8 mouse cellular contexts compared by ENCODE assay signal in the genomic region with DNA sequence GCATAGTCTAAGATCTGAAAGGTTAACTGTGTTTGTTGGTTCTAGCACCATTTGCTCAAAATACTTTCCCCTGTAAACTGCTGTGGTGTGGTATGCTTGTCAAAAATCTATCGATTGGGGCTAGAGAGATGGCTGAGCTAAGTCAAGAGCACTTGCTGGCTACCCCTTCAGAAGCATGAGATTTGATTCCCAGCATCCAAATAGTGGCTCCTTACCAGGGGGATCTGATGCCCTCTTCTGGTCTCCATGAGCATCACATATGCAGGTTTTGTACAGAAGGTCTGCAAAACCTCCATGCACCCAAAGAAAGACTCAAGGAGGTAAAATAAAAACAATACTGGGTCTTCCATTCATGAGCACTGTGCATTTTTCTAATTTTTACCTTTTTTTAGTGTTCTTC. TPM values are rescaled to one million over a fixed set of nuclear protein-coding genes. Genes with fewer than 3 reads are reported as not detected.
DNase-seq lines count a peak whose midpoint lies in the region; ATAC-seq and TF ChIP-seq lines count a peak whose summit lies in the region.

No protein-coding gene starts in this region.

- no peaks in the 10 kb centered on the region for H3K36me3 ChIP-seq in midbrain, embryonic 11.5 days (ENCODE audit: control insufficient read depth, insufficient read depth, low read length)
- no peaks in the 10 kb centered on the region for H3K36me3 ChIP-seq in midbrain, embryonic 16.5 days (ENCODE audit: control insufficient read depth, insufficient read depth, low read length)
- peaks cover 2% of the 10 kb centered on the region; the same call in 1 of the 2 replicates for H3K36me3 ChIP-seq in heart, embryonic 13.5 days
- H3K36me3 ChIP-seq in lung, embryonic 14.5 days (ENCODE audit: insufficient read depth) = no peaks in the 10 kb centered on the region

- H3K27ac ChIP-seq in midbrain, embryonic 11.5 days (ENCODE audit: low read depth, low read length) = no peak overlapping the region
- no peak overlapping the region for H3K27ac ChIP-seq in midbrain, embryonic 16.5 days (ENCODE audit: low read length)
- H3K27ac ChIP-seq in heart, embryonic 13.5 days (replicated peaks) = peak overlapping the region; percentile 77; the same call in 1 of the 2 replicates
- H3K27ac ChIP-seq in lung, embryonic 14.5 days (ENCODE audit: low read depth) = no peak overlapping the region

- H3K9ac ChIP-seq in midbrain, embryonic 11.5 days (ENCODE audit: low read length) = no peak overlapping the region
- no peak overlapping the region for H3K9ac ChIP-seq in midbrain, embryonic 16.5 days (ENCODE audit: low read depth, low read length)
- H3K9ac ChIP-seq in heart, embryonic 13.5 days = no peak overlapping the region
- H3K9ac ChIP-seq in lung, embryonic 14.5 days = no peak overlapping the region

- ATAC-seq in midbrain, embryonic 11.5 days (ENCODE audit: low FRiP score) = no peak
- ATAC-seq in midbrain, embryonic 16.5 days = no peak
- ATAC-seq in heart, embryonic 13.5 days (ENCODE audit: extremely low read depth, insufficient number of reproducible peaks, low FRiP score, low TSS enrichment) = no peak
- ATAC-seq in lung, embryonic 14.5 days (ENCODE audit: insufficient read depth) = no peak

- peak; percentile 36 for DNase-seq in adrenal gland, adult 8-10 months
- DNase-seq in adrenal gland, postnatal 25 days = no peak
- peak; percentile 87 for DNase-seq in midbrain, embryonic 11.5 days (ENCODE audit: low spot score, missing footprints)
- peak; percentile 51 for DNase-seq in cerebellum, adult 11-12 months
- peak; percentile 82 for DNase-seq in lung, embryonic 14.5 days
- no peak for DNase-seq in natural killer cell, adult 2 months (ENCODE audit: low spot score in 2 of 2)

- H3K4me3 ChIP-seq in midbrain, embryonic 11.5 days (ENCODE audit: low read depth, low read length) = no peak overlapping the region
- H3K4me3 ChIP-seq in midbrain, embryonic 16.5 days (ENCODE audit: low read depth, low read length) = no peak overlapping the region
- no peak overlapping the region for H3K4me3 ChIP-seq in heart, embryonic 13.5 days
- no peak overlapping the region for H3K4me3 ChIP-seq in lung, embryonic 14.5 days (ENCODE audit: low read depth, low read length)

- H3K9me3 ChIP-seq in midbrain, embryonic 11.5 days (ENCODE audit: control insufficient read depth, low read length) = no peaks in the 10 kb centered on the region
- no peaks in the 10 kb centered on the region for H3K9me3 ChIP-seq in midbrain, embryonic 16.5 days (replicated peaks; ENCODE audit: control insufficient read depth, low read length, poor library complexity, severe bottlenecking)
- no peaks in the 10 kb centered on the region for H3K9me3 ChIP-seq in heart, embryonic 13.5 days
- H3K9me3 ChIP-seq in lung, embryonic 14.5 days (ENCODE audit: low read depth, low read length) = no peaks in the 10 kb centered on the region

- no peaks in the 10 kb centered on the region for H3K4me1 ChIP-seq in midbrain, embryonic 11.5 days (ENCODE audit: control insufficient read depth, insufficient read depth, low read length)
- H3K4me1 ChIP-seq in midbrain, embryonic 16.5 days (ENCODE audit: control insufficient read depth, insufficient read depth, low read length) = peaks cover 10% of the 10 kb centered on the region
- peaks cover 18% of the 10 kb centered on the region for H3K4me1 ChIP-seq in heart, embryonic 13.5 days
- H3K4me1 ChIP-seq in lung, embryonic 14.5 days (ENCODE audit: insufficient read depth) = peaks cover 2% of the 10 kb centered on the region; the same call in 1 of the 2 replicates

- 8% methylated on average over 1 of the region's 1 CpGs for WGBS in midbrain, embryonic 11.5 days
- WGBS in midbrain, embryonic 16.5 days = 19% methylated on average over 1 of the region's 1 CpGs
- WGBS in heart, embryonic 13.5 days = 15% methylated on average over 1 of the region's 1 CpGs
- WGBS in lung, embryonic 14.5 days = 29% methylated on average over 1 of the region's 1 CpGs

- H3K4me2 ChIP-seq in midbrain, embryonic 11.5 days = no peak overlapping the region
- no peak overlapping the region for H3K4me2 ChIP-seq in midbrain, embryonic 16.5 days (ENCODE audit: low read length)
- H3K4me2 ChIP-seq in heart, embryonic 13.5 days = peak overlapping the region; percentile 86; the same call in 1 of the 2 replicates
- H3K4me2 ChIP-seq in lung, embryonic 14.5 days = no peak overlapping the region

- TF ChIP-seq CTCF in lung, embryonic 14.5 days (IDR thresholded peaks at IDR 0.05; ENCODE audit: low read depth) = peak; percentile 69

- H3K27me3 ChIP-seq in midbrain, embryonic 11.5 days (ENCODE audit: control insufficient read depth, insufficient read depth, low read length) = no peaks in the 10 kb centered on the region
- no peaks in the 10 kb centered on the region for H3K27me3 ChIP-seq in midbrain, embryonic 16.5 days (ENCODE audit: control insufficient read depth, insufficient read depth, low read depth, low read length)
- no peaks in the 10 kb centered on the region for H3K27me3 ChIP-seq in heart, embryonic 13.5 days (replicated peaks)
- no peaks in the 10 kb centered on the region for H3K27me3 ChIP-seq in lung, embryonic 14.5 days (ENCODE audit: insufficient read depth, low read length)

RNA-seq across cellular contexts. Expression of gene Vps26a, which starts 1.7 kb away (rescaled TPM):
- 10 to 100 TPM; 45.2 to 60.6 (median 55.4) TPM for total RNA-seq in adrenal gland, adult 8-10 months (2022)
- 55.0 and 55.2 TPM in 2 replicates for total RNA-seq in adrenal gland, postnatal 25 days (2021)
- 107 and 117 TPM in 2 replicates for polyA plus RNA-seq in midbrain, embryonic 11.5 days (2014; fragmentation: Nextera tagmentation; extraction: Ambion mirVana)
- 55.9 and 59.0 TPM in 2 replicates for polyA plus RNA-seq in midbrain, embryonic 16.5 days (2015; fragmentation: Nextera tagmentation; extraction: Ambion mirVana)
- polyA plus RNA-seq in heart, embryonic 13.5 days (2015; fragmentation: Nextera tagmentation; extraction: Ambion mirVana) = 67.5 and 70.3 TPM in 2 replicates
- polyA plus RNA-seq in lung, embryonic 14.5 days (2014; fragmentation: Nextera tagmentation; extraction: Ambion mirVana) = 71.2 and 75.7 TPM in 2 replicates

RNA-seq across cellular contexts. Expression of gene Supv3l1, which starts 38.7 kb away (rescaled TPM):
- 10 to 100 TPM; 30.6 to 36.8 (median 34.8) TPM for total RNA-seq in adrenal gland, adult 8-10 months (2022)
- 37.7 and 37.9 TPM in 2 replicates for total RNA-seq in adrenal gland, postnatal 25 days (2021)
- 29.1 and 31.6 TPM in 2 replicates for polyA plus RNA-seq in midbrain, embryonic 11.5 days (2014; fragmentation: Nextera tagmentation; extraction: Ambion mirVana)
- polyA plus RNA-seq in midbrain, embryonic 16.5 days (2015; fragmentation: Nextera tagmentation; extraction: Ambion mirVana) = 18.6 and 19.4 TPM in 2 replicates
- 26.6 and 27.0 TPM in 2 replicates for polyA plus RNA-seq in heart, embryonic 13.5 days (2015; fragmentation: Nextera tagmentation; extraction: Ambion mirVana)
- 27.3 and 27.6 TPM in 2 replicates for polyA plus RNA-seq in lung, embryonic 14.5 days (2014; fragmentation: Nextera tagmentation; extraction: Ambion mirVana)

RNA-seq across cellular contexts. Expression of gene 4930507D05Rik, which starts 39.0 kb away (rescaled TPM):
- total RNA-seq in adrenal gland, adult 8-10 months (2022) = under 1 TPM; 0.31 to 0.56 (median 0.36) TPM
- 0.46 TPM in 1 of 2 replicates, not detected in the other for total RNA-seq in adrenal gland, postnatal 25 days (2021)
- polyA plus RNA-seq in midbrain, embryonic 11.5 days (2014; fragmentation: Nextera tagmentation; extraction: Ambion mirVana) = 1.2 and 1.7 TPM in 2 replicates
- 1.2 and 1.4 TPM in 2 replicates for polyA plus RNA-seq in midbrain, embryonic 16.5 days (2015; fragmentation: Nextera tagmentation; extraction: Ambion mirVana)
- 0.56 and 0.61 TPM in 2 replicates for polyA plus RNA-seq in heart, embryonic 13.5 days (2015; fragmentation: Nextera tagmentation; extraction: Ambion mirVana)
- polyA plus RNA-seq in lung, embryonic 14.5 days (2014; fragmentation: Nextera tagmentation; extraction: Ambion mirVana) = 0.50 and 0.60 TPM in 2 replicates

RNA-seq across cellular contexts. Expression of gene Srgn, which starts 39.0 kb away (rescaled TPM):
- total RNA-seq in adrenal gland, adult 8-10 months (2022) = 10 to 100 TPM; 49.9 to 64.0 (median 50.9) TPM
- total RNA-seq in adrenal gland, postnatal 25 days (2021) = 30.1 and 36.4 TPM in 2 replicates
- polyA plus RNA-seq in midbrain, embryonic 11.5 days (2014; fragmentation: Nextera tagmentation; extraction: Ambion mirVana) = 6.6 and 6.8 TPM in 2 replicates
- polyA plus RNA-seq in midbrain, embryonic 16.5 days (2015; fragmentation: Nextera tagmentation; extraction: Ambion mirVana) = 9.4 and 9.6 TPM in 2 replicates
- polyA plus RNA-seq in heart, embryonic 13.5 days (2015; fragmentation: Nextera tagmentation; extraction: Ambion mirVana) = 8.2 and 8.6 TPM in 2 replicates
- polyA plus RNA-seq in lung, embryonic 14.5 days (2014; fragmentation: Nextera tagmentation; extraction: Ambion mirVana) = 33.8 and 39.4 TPM in 2 replicates

Comparison
In these comparisons a context has a peak if more than half of its experiments do, and no peak if none do; other contexts are left out.
1. DNase-seq: peak in adrenal gland, adult 8-10 months (single experiment), midbrain, embryonic 11.5 days (single experiment), cerebellum, adult 11-12 months (single experiment) and lung, embryonic 14.5 days (single experiment); none in adrenal gland, postnatal 25 days (single experiment) and natural killer cell, adult 2 months (0 of 2).